In the genomic region with DNA sequence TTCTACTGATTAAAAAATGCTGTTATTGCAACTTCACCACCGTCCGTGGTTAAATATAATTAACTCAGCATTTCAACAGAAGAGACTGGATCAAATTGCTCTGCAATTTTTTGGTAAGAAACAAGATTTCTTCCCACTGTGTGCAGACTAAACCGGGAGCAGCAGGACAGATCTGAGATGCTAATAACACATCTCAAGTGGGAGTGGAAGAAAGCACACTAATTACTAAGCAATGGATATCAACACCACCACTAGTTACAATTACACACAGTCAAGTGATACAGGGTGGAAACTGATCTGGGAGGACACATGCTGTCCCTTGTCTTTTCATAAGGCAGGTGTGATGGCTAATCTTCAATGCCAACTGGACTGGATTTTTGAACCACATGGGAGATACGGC, we compare ENCODE assay signal across 17 mouse cellular contexts.
DNase-seq lines count a peak whose midpoint lies in the region; ATAC-seq and TF ChIP-seq lines count a peak whose summit lies in the region.
"Had no signal": no experiment of that assay in that cellular context is flagged by ENCODE, and none has a peak within 500 bp of the region (broad histone marks: within the 10 kb centered on the region; RNA-seq: fewer than 3 reads in every experiment).

No protein-coding gene starts in this region.

- no peak overlapping the region for H3K9ac ChIP-seq in forebrain, embryonic 14.5 days (ENCODE audit: low read length)
- no peak overlapping the region for H3K9ac ChIP-seq in embryonic facial prominence, embryonic 14.5 days (ENCODE audit: low read depth, low read length)
- no peak overlapping the region for H3K9ac ChIP-seq in midbrain, embryonic 14.5 days (replicated peaks; ENCODE audit: low read length)
- H3K9ac ChIP-seq in lung, postnatal 0 days (replicated peaks; ENCODE audit: low read depth) = no peak overlapping the region

- peak; percentile 46 for ATAC-seq in forebrain, embryonic 14.5 days
- ATAC-seq in embryonic facial prominence, embryonic 14.5 days (ENCODE audit: low read depth) = peak; percentile 55; the same call in 1 of the 2 replicates
- ATAC-seq in midbrain, embryonic 14.5 days (ENCODE audit: low FRiP score, low TSS enrichment) = no peak
- no peak for ATAC-seq in lung, postnatal 0 days
- ATAC-seq: Patski had no signal

- no peaks in the 10 kb centered on the region for H3K27me3 ChIP-seq in forebrain, embryonic 14.5 days (replicated peaks; ENCODE audit: control insufficient read depth, insufficient read depth, low read length)
- H3K27me3 ChIP-seq in forebrain, embryonic 10.5 days (ENCODE audit: poor library complexity, severe bottlenecking) = no peaks in the 10 kb centered on the region
- H3K27me3 ChIP-seq in embryonic facial prominence, embryonic 14.5 days (replicated peaks; ENCODE audit: control insufficient read depth, insufficient read depth, low read length) = no peaks in the 10 kb centered on the region
- H3K27me3 ChIP-seq in midbrain, embryonic 14.5 days (ENCODE audit: control insufficient read depth, insufficient read depth, low read length) = no peaks in the 10 kb centered on the region
- no peaks in the 10 kb centered on the region for H3K27me3 ChIP-seq in lung, postnatal 0 days (replicated peaks; ENCODE audit: insufficient read depth, low read length)
- H3K27me3 ChIP-seq: Patski had no signal

- H3K4me3 ChIP-seq in forebrain, embryonic 14.5 days (ENCODE audit: low read depth, low read length) = no peak overlapping the region
- no peak overlapping the region for H3K4me3 ChIP-seq in forebrain, embryonic 10.5 days
- H3K4me3 ChIP-seq in layer of hippocampus, adult 2 months = no peak overlapping the region
- no peak overlapping the region for H3K4me3 ChIP-seq in embryonic facial prominence, embryonic 14.5 days (ENCODE audit: low read depth, low read length)
- H3K4me3 ChIP-seq in midbrain, embryonic 14.5 days (replicated peaks; ENCODE audit: low read depth, low read length) = no peak overlapping the region
- H3K4me3 ChIP-seq in lung, postnatal 0 days (ENCODE audit: low read depth, low read length) = no peak overlapping the region
- H3K4me3 ChIP-seq: gastrocnemius, adult 2 months; heart, embryonic 10.5 days had no signal

- peak overlapping the region; percentile 45; the same call in 1 of the 2 replicates for H3K27ac ChIP-seq in forebrain, embryonic 14.5 days (ENCODE audit: low read depth, low read length)
- H3K27ac ChIP-seq in forebrain, embryonic 10.5 days = no peak overlapping the region
- H3K27ac ChIP-seq in layer of hippocampus, adult 2 months = peak overlapping the region; percentile 33; the same call in 1 of the 2 replicates
- H3K27ac ChIP-seq in embryonic facial prominence, embryonic 14.5 days (replicated peaks; ENCODE audit: low read depth, low read length) = no peak overlapping the region
- 0 out of 2 replicates have a peak overlapping the region, but pooled peaks have one; percentile 27 for H3K27ac ChIP-seq in midbrain, embryonic 14.5 days (replicated peaks; ENCODE audit: low read depth, low read length)
- no peak overlapping the region for H3K27ac ChIP-seq in lung, postnatal 0 days (ENCODE audit: low read length)
- H3K27ac ChIP-seq: gastrocnemius, adult 2 months; heart, embryonic 10.5 days; macrophage had no signal

- 57% methylated on average over 4 of the region's 4 CpGs for WGBS in forebrain, embryonic 14.5 days
- WGBS in forebrain, embryonic 10.5 days = 80% methylated on average over 4 of the region's 4 CpGs
- 38% methylated on average over 4 of the region's 4 CpGs for WGBS in embryonic facial prominence, embryonic 14.5 days
- 68% methylated on average over 4 of the region's 4 CpGs for WGBS in midbrain, embryonic 14.5 days
- 70% methylated on average over 4 of the region's 4 CpGs for WGBS in lung, postnatal 0 days

- no peak overlapping the region for H3K4me2 ChIP-seq in forebrain, embryonic 14.5 days (ENCODE audit: low read length)
- H3K4me2 ChIP-seq in embryonic facial prominence, embryonic 14.5 days (ENCODE audit: low read depth, low read length) = no peak overlapping the region
- H3K4me2 ChIP-seq in midbrain, embryonic 14.5 days (ENCODE audit: low read length) = no peak overlapping the region
- H3K4me2 ChIP-seq in lung, postnatal 0 days (replicated peaks; ENCODE audit: low read depth, low read length) = no peak overlapping the region

- TF ChIP-seq EP300 in lung, postnatal 0 days (IDR thresholded peaks at IDR 0.05) = no peak

- no peaks in the 10 kb centered on the region for H3K9me3 ChIP-seq in forebrain, embryonic 14.5 days (replicated peaks; ENCODE audit: control insufficient read depth, low read length)
- H3K9me3 ChIP-seq in forebrain, embryonic 10.5 days = no peaks in the 10 kb centered on the region
- H3K9me3 ChIP-seq in embryonic facial prominence, embryonic 14.5 days (ENCODE audit: control insufficient read depth, low read length) = no peaks in the 10 kb centered on the region
- no peaks in the 10 kb centered on the region for H3K9me3 ChIP-seq in midbrain, embryonic 14.5 days (ENCODE audit: control insufficient read depth, low read length)
- no peaks in the 10 kb centered on the region for H3K9me3 ChIP-seq in lung, postnatal 0 days (ENCODE audit: low read length)
- H3K9me3 ChIP-seq: heart, embryonic 10.5 days had no signal

- no peak for TF ChIP-seq CTCF in layer of hippocampus, adult 2 months (conservative IDR thresholded peaks at IDR 0.05)
- TF ChIP-seq CTCF in lung, postnatal 0 days (IDR thresholded peaks at IDR 0.05) = no peak

- no peaks in the 10 kb centered on the region for H3K36me3 ChIP-seq in forebrain, embryonic 14.5 days (ENCODE audit: control insufficient read depth, insufficient read depth, low read length)
- no peaks in the 10 kb centered on the region for H3K36me3 ChIP-seq in forebrain, embryonic 10.5 days (replicated peaks)
- no peaks in the 10 kb centered on the region for H3K36me3 ChIP-seq in embryonic facial prominence, embryonic 14.5 days (ENCODE audit: control insufficient read depth, insufficient read depth, low read length)
- peaks cover 4% of the 10 kb centered on the region; the same call in 1 of the 2 replicates for H3K36me3 ChIP-seq in midbrain, embryonic 14.5 days (ENCODE audit: control insufficient read depth, insufficient read depth, low read length)
- H3K36me3 ChIP-seq in lung, postnatal 0 days (ENCODE audit: insufficient read depth, low read length) = no peaks in the 10 kb centered on the region
- H3K36me3 ChIP-seq: heart, embryonic 10.5 days had no signal

- peaks cover 23% of the 10 kb centered on the region for H3K4me1 ChIP-seq in forebrain, embryonic 14.5 days (ENCODE audit: control insufficient read depth, insufficient read depth, low read length)
- peaks cover 6% of the 10 kb centered on the region for H3K4me1 ChIP-seq in forebrain, embryonic 10.5 days
- peaks cover 3% of the 10 kb centered on the region for H3K4me1 ChIP-seq in embryonic facial prominence, embryonic 14.5 days (ENCODE audit: control insufficient read depth, insufficient read depth, low read length)
- peaks cover 28% of the 10 kb centered on the region for H3K4me1 ChIP-seq in midbrain, embryonic 14.5 days (ENCODE audit: control insufficient read depth, insufficient read depth, low read length)
- no peaks in the 10 kb centered on the region for H3K4me1 ChIP-seq in lung, postnatal 0 days (ENCODE audit: insufficient read depth, low read depth, low read length)

- DNase-seq in forebrain, embryonic 14.5 days (ENCODE audit: low spot score) = no peak
- no peak for DNase-seq in forebrain, embryonic 10.5 days (ENCODE audit: extremely low spot score, low spot score)
- DNase-seq in layer of hippocampus, adult 2 months (ENCODE audit: low spot score in 2 of 2) = no peak
- DNase-seq in layer of hippocampus, postnatal 36 days = no peak
- DNase-seq in embryonic facial prominence, embryonic 14.5 days (ENCODE audit: low spot score) = no peak
- no peak for DNase-seq in midbrain, embryonic 14.5 days
- no peak for DNase-seq in lung, postnatal 0 days (ENCODE audit: low spot score)
- DNase-seq in right cerebral cortex, postnatal 4 days = no peak
- DNase-seq: adrenal gland, adult 2 months; cerebellum, adult 18-20 months; gastrocnemius, adult 2 months; kidney, adult 8-10 months; kidney, postnatal 14 days; right cerebral cortex, postnatal 25 days had no signal

Comparison
In these comparisons a context has a peak if more than half of its experiments do, and no peak if none do; other contexts are left out.
1. H3K27ac ChIP-seq: peak in forebrain, embryonic 14.5 days (single experiment), layer of hippocampus, adult 2 months (single experiment) and midbrain, embryonic 14.5 days (single experiment); none in forebrain, embryonic 10.5 days (single experiment), embryonic facial prominence, embryonic 14.5 days (single experiment) and lung, postnatal 0 days (single experiment).
2. ATAC-seq: peak in forebrain, embryonic 14.5 days (single experiment) and embryonic facial prominence, embryonic 14.5 days (single experiment); none in midbrain, embryonic 14.5 days (single experiment) and lung, postnatal 0 days (single experiment).